Mouse (Mus musculus): ENCODE results near the gene Mogat1.

DNA sequence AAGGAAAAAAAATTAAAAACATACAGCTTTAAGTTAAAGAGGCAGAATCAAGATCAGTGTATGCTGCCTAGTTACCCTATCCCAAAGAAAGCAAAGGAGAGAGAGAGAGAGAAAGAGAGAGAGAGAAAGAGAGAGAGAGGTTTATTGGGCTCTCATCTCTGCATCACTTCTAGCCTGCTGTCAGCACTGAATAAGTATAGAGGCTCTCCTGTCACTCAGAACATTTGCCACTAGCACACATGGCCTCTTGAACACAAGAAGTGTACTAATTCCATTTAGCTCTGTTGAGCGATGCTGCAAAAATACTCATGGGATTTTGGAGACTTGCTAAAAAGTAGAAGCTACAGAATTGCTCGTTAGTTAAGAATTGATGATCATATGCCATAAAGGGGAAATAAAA is 56.2 kb downstream of the Mogat1 start:
- no peak for TF ChIP-seq CTCF (conservative IDR thresholded peaks at IDR 0.05; ENCODE audit: low read length)
- no peak for TF ChIP-seq POU5F1 (IDR thresholded peaks at IDR 0.05; ENCODE audit: borderline replicate concordance, low read length)
- no peak for TF ChIP-seq NANOG (IDR thresholded peaks at IDR 0.05; ENCODE audit: borderline replicate concordance, low read length)
